Mouse (Mus musculus) myocyte (in vitro differentiated cells): ENCODE measurements around the gene Fam25c. TPM values are rescaled to one million over a fixed set of nuclear protein-coding genes. Genes with fewer than 3 reads are reported as not detected.

Experiments used
- H3K27me3 ChIP-seq: one replicate; pipeline ENCODE4 v1.6.1; 2011; ENCODE audit not compliant: control insufficient read depth, insufficient read depth, insufficient read length
- H3K36me3 ChIP-seq: one replicate; pipeline ENCODE4 v1.6.1; 2011; ENCODE audit not compliant: control insufficient read depth, insufficient read depth
- H3K4me2 ChIP-seq: one replicate; pipeline ENCODE4 v1.6.1; 2011; ENCODE audit warnings: low read depth, control low read depth
- H3K4me3 ChIP-seq: one replicate; pipeline ENCODE4 v1.5.1; 2011; ENCODE audit warnings: mild to moderate bottlenecking, control low read depth, moderate library complexity
- H3K79me2 ChIP-seq: one replicate; pipeline ENCODE4 v1.6.1; 2011; ENCODE audit not compliant: control insufficient read depth, insufficient read depth
- H3ac ChIP-seq: one replicate; pipeline ENCODE4 v1.6.1; 2011; ENCODE audit not compliant: control insufficient read depth, insufficient read length
- CEBPB ChIP-seq: IDR thresholded peaks from 2 replicates; pipeline ENCODE4 v1.6.1; 2011; ENCODE audit warnings: mild to moderate bottlenecking, moderate library complexity; ENCODE audit not compliant: poor library complexity, insufficient read depth, severe bottlenecking
- E2F4 ChIP-seq: IDR thresholded peaks from one replicate; pipeline ENCODE4 v1.6.1; 2011; ENCODE audit warnings: mild to moderate bottlenecking, control low read depth, moderate library complexity; ENCODE audit not compliant: insufficient read depth
- MAX ChIP-seq: IDR thresholded peaks from one replicate; pipeline ENCODE4 v1.6.1; 2011; ENCODE audit warnings: low read depth, mild to moderate bottlenecking, control low read depth
- MYOD1 ChIP-seq, 3 experiments: IDR thresholded peaks; one replicate each; pipeline ENCODE4 v1.6.1; 2011; ENCODE audit warnings: control low read depth in 2 of 3, low read depth in 2 of 3, mild to moderate bottlenecking in 2 of 3, moderate library complexity in 1 of 3; ENCODE audit not compliant: insufficient read length in 2 of 3, control insufficient read depth in 1 of 3
- MYOG ChIP-seq, 3 experiments: IDR thresholded peaks; one replicate each; pipeline ENCODE4 v1.6.1; 2011; ENCODE audit warnings: control low read depth in 2 of 3, low read depth in 2 of 3, mild to moderate bottlenecking in 2 of 3; ENCODE audit not compliant: insufficient read length in 2 of 3, control insufficient read depth in 1 of 3, insufficient read depth in 1 of 3
- POLR2A ChIP-seq: IDR thresholded peaks from one replicate; pipeline ENCODE4 v1.6.1; 2011; ENCODE audit warnings: low read depth, mild to moderate bottlenecking, control low read depth, moderate library complexity; ENCODE audit not compliant: insufficient read length
- POLR2AphosphoS2 ChIP-seq: IDR thresholded peaks from one replicate; pipeline ENCODE4 v1.6.1; 2011; ENCODE audit warnings: low read depth, control low read depth; ENCODE audit not compliant: insufficient read length
- REST ChIP-seq: IDR thresholded peaks from one replicate; pipeline ENCODE4 v1.6.1; 2011; ENCODE audit warnings: mild to moderate bottlenecking, control low read depth, moderate library complexity; ENCODE audit not compliant: insufficient read depth, insufficient read length
- SRF ChIP-seq: IDR thresholded peaks from one replicate; pipeline ENCODE4 v1.6.1; 2011; ENCODE audit warnings: low read depth; ENCODE audit not compliant: control insufficient read depth, insufficient read length
- TCF12 ChIP-seq: IDR thresholded peaks from one replicate; pipeline ENCODE4 v1.6.1; 2011; ENCODE audit warnings: mild to moderate bottlenecking, control low read depth; ENCODE audit not compliant: poor library complexity, insufficient read depth, severe bottlenecking
- TCF3 ChIP-seq: IDR thresholded peaks from one replicate; pipeline ENCODE4 v1.6.1; 2011; ENCODE audit warnings: low read depth, control low read depth; ENCODE audit not compliant: insufficient read length
- USF1 ChIP-seq: IDR thresholded peaks from one replicate; pipeline ENCODE4 v1.6.1; 2011; ENCODE audit warnings: low read depth, mild to moderate bottlenecking, control low read depth, moderate library complexity
- polyA plus RNA-seq: library from polyadenylated mRNA; unstranded; fragments of >200 nt; fragmentation: generic; extraction: Trizol; gene quantifications from one replicate; pipeline ENCODE4 v1.2.1, GENCODE M21; 2012; ENCODE audit warnings: missing spikeins

The Fam25c gene
- polyA plus RNA-seq, result not detected

DNA sequence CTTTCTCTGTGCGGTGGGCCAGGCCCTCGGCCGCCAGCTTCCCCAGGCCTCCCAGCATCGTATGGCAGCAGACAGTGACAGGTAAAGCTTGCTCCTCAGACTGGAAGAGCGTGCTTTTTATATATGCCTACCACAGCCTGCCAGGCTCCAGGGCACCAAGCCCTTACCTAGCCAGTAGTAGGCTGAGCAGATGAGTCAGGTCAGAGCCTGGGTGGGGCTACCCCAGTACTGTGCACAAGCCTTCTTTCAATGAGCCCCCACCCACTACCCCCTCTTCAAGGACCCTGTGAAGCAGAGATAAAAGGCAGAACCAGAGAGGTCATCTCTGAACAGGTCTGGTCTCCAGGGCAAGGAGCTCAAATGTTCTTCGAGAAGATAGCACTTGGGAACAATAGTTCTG is at the start of gene Fam25c:
Gene Fam25c, minus strand, starts transcription at position 133 of the 400 bp plus-strand sequence.
- no peak within 1 kb of the TSS for H3ac ChIP-seq
- H3K36me3 ChIP-seq, result no peaks in the 10 kb centered on the region
- no peaks in the 10 kb centered on the region for H3K79me2 ChIP-seq
- H3K4me2 ChIP-seq, result no peak within 1 kb of the TSS
- TF ChIP-seq CEBPB (no peak), MYOG (IDR thresholded peaks at IDR 0.05; ENCODE audit: control insufficient read depth in 1 of 3, insufficient read depth in 1 of 3, insufficient read length in 2 of 3, low read depth in 2 of 3) (no peak), TCF3 (no peak), MYOD1 (IDR thresholded peaks at IDR 0.05; ENCODE audit: control insufficient read depth in 1 of 3, insufficient read length in 2 of 3, low read depth in 2 of 3) (no peak), USF1 (no peak), MAX (no peak), SRF (no peak), E2F4 (no peak), TCF12 (no peak), REST (no peak), POLR2AphosphoS2 (no peak), POLR2A (no peak)
- H3K27me3 ChIP-seq, result no peaks in the 10 kb centered on the region
- H3K4me3 ChIP-seq, result no peak within 1 kb of the TSS

DNA sequence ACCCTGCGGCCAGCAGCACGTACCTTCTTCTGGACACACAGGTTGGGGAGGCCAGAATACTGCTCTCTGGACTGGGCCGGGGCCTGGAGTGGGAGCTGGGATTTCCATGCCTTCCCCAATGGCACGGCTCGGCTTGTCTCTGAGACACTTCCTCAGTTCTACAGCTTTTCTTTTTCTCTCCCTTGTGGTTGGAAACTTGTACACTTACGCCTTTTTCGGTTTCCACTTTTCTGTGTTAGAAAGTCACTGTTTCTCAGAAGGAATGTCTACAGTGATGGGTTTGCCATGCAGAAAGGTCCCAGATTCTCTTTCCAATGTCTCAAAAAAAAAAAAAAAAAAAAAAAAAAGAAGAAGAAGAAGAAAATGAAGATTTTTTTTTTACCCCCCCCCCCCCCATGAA is 48.2 kb upstream of the Fam25c start:
- no peak overlapping the region for H3K4me2 ChIP-seq
- no peak overlapping the region for H3ac ChIP-seq
- H3K4me3 ChIP-seq, result no peak overlapping the region
- no peaks in the 10 kb centered on the region for H3K79me2 ChIP-seq
- H3K27me3 ChIP-seq, result no peaks in the 10 kb centered on the region
- TF ChIP-seq POLR2A (no peak), CEBPB (no peak), SRF (no peak), POLR2AphosphoS2 (no peak), E2F4 (no peak), MYOD1 (IDR thresholded peaks at IDR 0.05; ENCODE audit: control insufficient read depth in 1 of 3, insufficient read length in 2 of 3, low read depth in 2 of 3) (no peak), TCF3 (no peak), MAX (no peak), TCF12 (no peak), USF1 (no peak), REST (no peak), MYOG (IDR thresholded peaks at IDR 0.05; ENCODE audit: control insufficient read depth in 1 of 3, insufficient read depth in 1 of 3, insufficient read length in 2 of 3, low read depth in 2 of 3) (no peak)
- H3K36me3 ChIP-seq, result peaks cover 21% of the 10 kb centered on the region

DNA sequence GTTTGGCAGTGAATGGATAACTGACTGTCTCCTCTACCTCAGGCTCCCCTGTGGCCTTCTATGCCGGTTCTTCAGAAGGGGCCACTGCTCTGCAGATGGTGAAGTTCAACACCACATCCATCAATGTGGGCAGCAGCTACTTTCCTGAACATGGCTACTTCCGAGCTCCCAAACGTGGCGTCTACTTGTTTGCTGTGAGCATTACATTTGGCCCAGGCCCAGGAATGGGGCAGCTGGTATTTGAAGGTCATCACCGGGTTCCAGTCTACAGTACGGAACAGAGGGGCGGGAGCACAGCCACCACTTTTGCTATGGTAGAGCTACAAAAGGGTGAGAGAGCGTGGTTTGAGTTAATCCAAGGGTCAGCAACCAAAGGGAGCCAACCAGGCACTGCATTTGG is 47.6 kb upstream of the Fam25c start:
- Histone ChIP-seq H3K36me3 (peaks cover 16% of the 10 kb centered on the region), H3K79me2 (no peaks in the 10 kb centered on the region), H3K4me2 (no peak overlapping the region)

DNA sequence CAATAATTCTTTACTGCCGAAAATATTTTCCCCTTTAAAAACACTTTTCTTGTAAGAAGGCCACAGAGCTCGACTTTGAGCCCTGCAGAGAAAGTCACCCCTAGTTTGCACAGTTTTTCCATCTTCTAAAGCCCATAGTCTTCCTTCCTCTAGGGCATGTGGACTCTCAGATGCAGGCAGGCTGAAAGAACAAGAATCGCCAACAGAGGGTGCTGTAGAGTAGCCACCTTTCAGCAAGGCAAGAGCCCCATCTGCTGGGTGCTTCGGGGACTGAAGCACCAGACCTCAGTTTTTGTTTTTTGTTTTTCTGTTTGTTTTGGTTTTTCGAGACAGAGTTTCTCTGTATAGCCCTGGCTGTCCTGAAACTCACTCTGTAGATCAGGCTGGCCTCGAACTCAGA is 45.9 kb upstream of the Fam25c start:
- Histone ChIP-seq H3K4me3 (no peak overlapping the region), H3ac (no peak overlapping the region), H3K79me2 (no peaks in the 10 kb centered on the region), H3K27me3 (no peaks in the 10 kb centered on the region), H3K4me2 (no peak overlapping the region), H3K36me3 (peaks cover 8% of the 10 kb centered on the region)
- TF ChIP-seq TCF3 (no peak), MAX (no peak), MYOG (IDR thresholded peaks at IDR 0.05; ENCODE audit: control insufficient read depth in 1 of 3, insufficient read depth in 1 of 3, insufficient read length in 2 of 3, low read depth in 2 of 3) (no peak), USF1 (no peak), SRF (no peak), TCF12 (no peak), MYOD1 (IDR thresholded peaks at IDR 0.05; ENCODE audit: control insufficient read depth in 1 of 3, insufficient read length in 2 of 3, low read depth in 2 of 3) (no peak), CEBPB (no peak), REST (no peak), POLR2AphosphoS2 (no peak), POLR2A (no peak), E2F4 (no peak)

More for the DNA sequence above, 47.6 kb upstream of the Fam25c start:
- Histone ChIP-seq H3ac (no peak overlapping the region), H3K4me3 (no peak overlapping the region), H3K27me3 (no peaks in the 10 kb centered on the region)
- no peak for TF ChIP-seq MYOG (IDR thresholded peaks at IDR 0.05; ENCODE audit: control insufficient read depth in 1 of 3, insufficient read depth in 1 of 3, insufficient read length in 2 of 3, low read depth in 2 of 3)
- no peak for TF ChIP-seq USF1
- no peak for TF ChIP-seq MAX
- TF ChIP-seq TCF3, result no peak
- no peak for TF ChIP-seq SRF
- TF ChIP-seq MYOD1 (IDR thresholded peaks at IDR 0.05; ENCODE audit: control insufficient read depth in 1 of 3, insufficient read length in 2 of 3, low read depth in 2 of 3), result no peak
- TF ChIP-seq REST, result no peak
- TF ChIP-seq E2F4, result no peak
- TF ChIP-seq POLR2AphosphoS2, result no peak
- no peak for TF ChIP-seq POLR2A
- TF ChIP-seq TCF12, result no peak
- TF ChIP-seq CEBPB, result no peak
